Mouse (Mus musculus): ENCODE data around the gene Ppp1r12c.

GRCm38 (mm10) chr7:4516332-4517050 lies 15.0 kb upstream of the Ppp1r12c start, which contains the start of gene Tnnt1:
- TF ChIP-seq CTCF (IDR thresholded peaks at IDR 0.05; ENCODE audit: low read depth, low read length) (no peak), POLR2A (IDR thresholded peaks at IDR 0.05; ENCODE audit: extremely low read depth, insufficient read depth, low read length) (no peak)
